Mouse (Mus musculus) liver, embryonic 14.5 days (tissue): ENCODE data around the gene Svopl.

Source experiments
- CTCF ChIP-seq: IDR thresholded peaks from 2 replicates; pipeline ENCODE4 v1.5.1; 2016; ENCODE audit warnings: antibody characterized with exemption, low read depth, control low read depth
- EP300 ChIP-seq: IDR thresholded peaks from 2 replicates; pipeline ENCODE4 v1.6.1; 2016; ENCODE audit warnings: antibody characterized with exemption, low read depth

- TF ChIP-seq CTCF: no peak
- TF ChIP-seq EP300: no peak
Observed at GRCm38 (mm10) chr6:38048800-38049561, 2.2 kb upstream of the Svopl start.
